In genomic region chr4:89145409-89145808, GRCm38 (mm10) we compare ENCODE assay signal across 7 mouse cellular contexts. TPM values are rescaled to one million over a fixed set of nuclear protein-coding genes. Genes with fewer than 3 reads are reported as not detected.
A peak's percentile ranks its signal among the peaks of the same experiment; 100 is the strongest.
DNase-seq lines count a peak whose midpoint lies in the region; ATAC-seq lines count a peak whose summit lies in the region.

No protein-coding gene starts in this region.

- 49% methylated on average over 6 of the region's 6 CpGs for WGBS in midbrain, embryonic 12.5 days

- DNase-seq in adrenal gland, adult 18-20 months (ENCODE audit: low spot score in 2 of 2): peak; percentile 76 to 86
- DNase-seq in embryo, embryonic 10.5 days (ENCODE audit: low spot score): peak; percentile 76
- DNase-seq in gastrocnemius, postnatal 36 days: peak; percentile 58 to 59
- peak; percentile 54 for DNase-seq in kidney, adult 11 months
- peak; percentile 57 to 68 for DNase-seq in left cerebral cortex, postnatal 36 days (ENCODE audit: low spot score in 2 of 2)
- peak; percentile 56 to 81 for DNase-seq in spleen, adult 18-20 months

- H3K9ac ChIP-seq in midbrain, embryonic 12.5 days (replicated peaks): no peak overlapping the region

- H3K4me3 ChIP-seq in midbrain, embryonic 12.5 days: no peak overlapping the region

- peaks cover 30% of the 10 kb centered on the region for H3K36me3 ChIP-seq in midbrain, embryonic 12.5 days

- no peaks in the 10 kb centered on the region for H3K9me3 ChIP-seq in midbrain, embryonic 12.5 days

- peak; percentile 80 for ATAC-seq in midbrain, embryonic 12.5 days (ENCODE audit: low FRiP score, low read depth)

- peaks cover 5% of the 10 kb centered on the region; the same call in 1 of the 2 replicates for H3K4me1 ChIP-seq in midbrain, embryonic 12.5 days

- H3K27me3 ChIP-seq in midbrain, embryonic 12.5 days: no peaks in the 10 kb centered on the region

- H3K4me2 ChIP-seq in midbrain, embryonic 12.5 days (replicated peaks): no peak overlapping the region

- intact Hi-C loops in gastrocnemius, postnatal 36 days (cut with DNase I): loop anchor here (2.0 to 5.0 kb wide), 2 partner anchors 147 to 379 kb away; partner anchors contain the start of gene Cdkn2a
- intact Hi-C loops in left cerebral cortex, postnatal 36 days (cut with DNase I): loop anchor here (1.0 kb wide), 1 partner anchor 379 kb away; no protein-coding TSS in a partner anchor

- H3K27ac ChIP-seq in midbrain, embryonic 12.5 days (replicated peaks): no peak overlapping the region

RNA-seq across cellular contexts. Expression of gene Mtap, which starts 8.5 kb away (rescaled TPM):
- 10 to 100 TPM; 26.4 to 44.8 TPM for total RNA-seq in adrenal gland, adult 18-20 months (2021)
- 10 to 100 TPM; 13.4 to 14.7 TPM for total RNA-seq in gastrocnemius, postnatal 36 days (2021)
- total RNA-seq in left cerebral cortex, postnatal 36 days (2021): 1 to 10 TPM; 8.8 to 9.4 TPM
- 52.2 and 57.6 TPM in 2 replicates for polyA plus RNA-seq in midbrain, embryonic 12.5 days (2016; fragmentation: Nextera tagmentation; extraction: Ambion mirVana)
